Mouse (Mus musculus) gastrocnemius, adult 18-20 months (tissue): ENCODE results near the gene Sh2d4b. TPM values are rescaled to one million over a fixed set of nuclear protein-coding genes. Genes with fewer than 3 reads are reported as not detected.
A peak's percentile ranks its signal among the peaks of the same experiment; 100 is the strongest.

Experiments
- DNase-seq: peaks from one replicate; pipeline ENCODE4 v3.0.0; 2021; ENCODE audit warnings: low spot score
- total RNA-seq, 2 experiments: library from RNA; stranded (reverse); gene quantifications; 2 replicates each; pipeline ENCODE4 v1.2.3; 2021

Sh2d4b gene
- total RNA-seq, 2 experiments from 2014 or later = 0.09 to 0.14 TPM

DNA sequence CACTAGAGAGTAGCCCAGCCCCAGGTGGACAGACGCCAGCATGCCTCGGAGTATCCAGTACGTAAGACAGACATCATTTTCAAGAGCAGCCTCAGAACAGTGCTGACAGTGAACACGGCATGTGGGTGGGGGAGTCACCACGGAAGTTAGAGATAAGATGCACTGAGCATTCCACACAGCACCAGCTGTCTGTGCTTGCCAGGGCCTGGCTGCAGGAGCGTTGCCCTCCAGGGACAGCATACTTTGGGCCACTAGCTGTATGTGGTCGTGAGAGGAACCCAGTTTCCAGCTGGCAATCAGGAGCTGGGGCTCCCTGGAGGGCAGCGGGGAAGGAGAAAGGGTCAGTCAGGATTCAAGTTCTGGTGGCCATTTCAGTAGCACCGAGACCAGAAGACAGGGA lies 13.7 kb upstream of the Sh2d4b start:
- no peak for DNase-seq

DNA sequence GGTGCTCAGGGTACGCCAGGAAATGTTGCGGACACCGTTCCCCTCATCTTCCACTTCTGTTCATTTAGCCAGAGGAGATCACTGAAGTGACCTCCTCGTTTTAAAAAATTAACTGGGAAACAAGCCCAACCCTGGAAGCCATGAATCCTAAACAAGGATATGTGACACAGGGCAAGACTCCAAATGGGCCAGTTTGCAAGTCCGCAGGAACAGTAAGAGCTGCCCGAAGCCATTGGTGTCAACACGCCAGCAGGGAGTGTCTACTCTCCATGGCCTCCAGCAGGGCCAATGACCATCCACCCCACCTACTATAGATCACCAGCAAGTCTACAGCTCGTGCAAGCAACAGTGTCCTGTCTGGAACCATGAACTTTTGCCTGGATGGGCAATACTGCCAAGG lies 12.7 kb upstream of the Sh2d4b start:
- no peak for DNase-seq

DNA sequence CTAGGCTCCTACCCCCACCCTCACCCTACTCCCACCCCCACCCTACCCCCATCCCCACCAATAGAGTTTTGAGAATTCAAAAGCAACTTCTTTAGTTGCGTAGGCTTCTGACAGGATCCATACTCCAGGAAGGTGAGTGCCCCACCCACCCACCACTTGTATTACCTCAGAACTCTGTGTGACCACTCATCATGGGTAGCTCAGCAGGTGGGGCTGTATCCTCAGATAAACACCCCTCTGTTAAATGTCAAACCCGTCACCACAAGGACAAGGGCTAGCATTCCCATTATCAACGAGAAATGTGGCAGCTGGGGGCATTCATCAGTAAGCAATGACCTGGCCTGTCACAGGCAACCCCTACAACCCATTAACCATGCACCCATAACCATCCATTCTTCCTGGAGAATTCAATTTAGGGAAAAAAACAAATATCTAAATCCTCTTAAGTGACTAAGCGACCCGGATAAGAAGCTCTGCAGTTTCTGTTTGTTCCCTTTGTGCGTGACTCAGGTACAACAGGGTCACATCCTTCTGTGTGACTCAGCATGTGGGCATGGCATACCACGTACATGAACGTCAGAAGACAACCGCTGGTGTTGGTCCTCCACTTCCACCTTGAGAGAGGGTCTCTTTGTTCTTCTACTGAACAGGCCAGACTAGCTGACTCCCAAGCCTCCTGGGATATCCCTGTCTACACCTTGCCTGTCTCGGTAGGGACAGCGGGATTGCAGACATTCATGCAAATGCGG lies 9.4 kb upstream of the Sh2d4b start:
- DNase-seq = no peak

DNA sequence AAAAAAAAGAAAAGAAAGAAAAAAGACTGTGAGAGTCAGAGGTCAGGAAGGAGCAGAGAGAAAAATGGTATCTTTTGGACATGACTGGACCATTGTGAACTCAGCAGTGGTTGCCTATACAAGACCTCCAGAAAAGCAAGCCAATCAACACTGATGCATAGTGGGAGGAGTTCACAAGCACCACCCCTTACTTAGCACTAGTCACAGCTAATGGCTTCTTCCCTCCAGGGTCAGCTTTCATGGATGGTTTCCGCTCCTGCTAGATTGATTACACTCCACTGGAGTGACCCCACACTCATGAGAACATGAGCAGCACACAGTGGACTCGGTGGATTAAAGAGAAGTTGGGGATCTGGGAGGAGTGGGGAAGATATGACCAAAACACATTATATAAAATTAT lies 7.2 kb upstream of the Sh2d4b start:
- DNase-seq = no peak

DNA sequence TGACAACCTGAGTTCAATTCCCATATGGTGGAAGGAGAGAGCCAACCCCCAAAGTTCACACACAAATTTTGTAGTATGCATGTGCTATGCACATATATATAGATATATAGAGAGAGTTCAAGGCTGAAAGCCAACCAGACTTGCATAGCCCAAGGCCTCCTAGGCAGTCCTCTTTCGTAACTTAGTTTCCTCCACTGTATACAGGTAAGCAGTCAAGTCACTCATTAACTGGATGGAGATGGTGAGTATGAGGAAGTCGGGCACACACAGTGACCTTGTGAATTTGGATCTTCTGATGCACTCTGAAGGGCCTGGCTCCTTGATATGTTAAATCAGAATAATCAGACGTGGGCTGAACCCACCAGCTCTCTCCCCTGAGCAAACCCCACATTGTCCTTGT lies 4.8 kb upstream of the Sh2d4b start:
- no peak for DNase-seq

DNA sequence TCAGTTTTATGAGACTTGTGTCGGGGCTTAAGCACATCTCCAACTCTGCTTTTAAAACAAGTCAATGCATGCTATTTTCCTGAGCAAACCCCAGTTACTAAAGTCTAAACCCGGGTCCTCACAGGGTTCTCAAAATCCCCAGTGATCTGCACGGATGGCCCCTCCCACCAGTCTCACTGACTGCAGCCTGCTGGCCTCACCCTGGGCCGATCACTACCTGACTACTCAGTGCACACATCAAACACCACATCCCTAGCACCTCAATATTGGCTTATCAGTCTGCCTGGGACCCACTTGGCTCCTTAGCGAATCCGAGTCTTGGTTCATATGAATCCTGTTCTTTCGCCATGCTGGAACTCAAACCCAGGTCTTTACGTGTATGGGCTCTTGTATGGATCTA lies 2.6 kb upstream of the Sh2d4b start:
- DNase-seq = no peak

DNA sequence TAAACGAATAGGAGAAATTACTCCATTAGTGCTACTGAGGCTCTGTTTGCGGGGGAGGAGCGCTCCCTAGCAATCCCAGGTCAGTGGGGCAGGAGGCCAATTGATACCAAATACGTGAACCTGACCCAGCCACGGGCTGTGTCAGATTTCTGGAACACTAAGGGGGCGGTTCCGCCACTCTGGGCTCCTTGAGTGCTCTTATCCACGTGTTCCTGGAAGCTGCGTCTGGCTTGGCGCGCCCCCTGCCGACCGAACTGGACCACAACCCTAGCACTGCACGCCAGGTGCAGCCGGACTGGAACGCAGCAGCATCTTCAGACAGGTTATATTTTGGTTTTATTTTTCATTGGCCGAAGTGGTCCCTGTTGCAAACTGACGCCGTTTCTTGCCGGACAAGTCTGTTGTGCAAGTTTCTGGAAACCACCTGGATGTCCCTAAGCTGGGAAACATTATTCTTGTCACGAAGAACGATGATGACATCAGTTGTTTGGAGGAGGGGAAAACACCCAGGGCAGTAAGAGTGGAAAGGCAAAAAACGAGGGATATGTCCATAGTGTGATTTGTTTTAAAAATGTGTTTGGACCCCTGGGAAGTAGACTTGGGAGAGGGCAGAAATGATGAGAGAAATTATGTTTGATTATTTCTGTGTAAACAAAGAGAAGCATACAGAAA lies 1.6 kb upstream of the Sh2d4b start:
- DNase-seq = peak; percentile 79

DNA sequence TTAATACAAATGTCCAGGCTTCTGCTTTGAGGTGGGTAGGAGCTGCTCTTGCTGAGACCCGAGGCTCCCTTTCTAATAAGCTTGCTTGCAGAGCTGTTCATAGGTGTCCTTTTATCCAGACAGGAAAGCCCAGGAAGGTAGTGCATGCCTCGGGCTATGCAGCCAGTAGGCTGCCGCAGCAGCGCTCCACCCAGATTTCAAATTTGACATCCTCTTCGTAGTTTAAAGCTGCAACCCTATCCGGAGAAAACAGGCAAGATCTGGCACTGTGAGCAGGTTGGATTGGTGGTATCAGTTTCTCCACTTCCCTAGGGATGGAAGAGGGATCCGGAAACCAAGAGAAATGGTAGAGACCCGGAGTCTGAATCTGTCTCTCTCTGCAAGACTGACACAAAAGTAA lies 818 bp upstream of the Sh2d4b start:
- no peak for DNase-seq

DNA sequence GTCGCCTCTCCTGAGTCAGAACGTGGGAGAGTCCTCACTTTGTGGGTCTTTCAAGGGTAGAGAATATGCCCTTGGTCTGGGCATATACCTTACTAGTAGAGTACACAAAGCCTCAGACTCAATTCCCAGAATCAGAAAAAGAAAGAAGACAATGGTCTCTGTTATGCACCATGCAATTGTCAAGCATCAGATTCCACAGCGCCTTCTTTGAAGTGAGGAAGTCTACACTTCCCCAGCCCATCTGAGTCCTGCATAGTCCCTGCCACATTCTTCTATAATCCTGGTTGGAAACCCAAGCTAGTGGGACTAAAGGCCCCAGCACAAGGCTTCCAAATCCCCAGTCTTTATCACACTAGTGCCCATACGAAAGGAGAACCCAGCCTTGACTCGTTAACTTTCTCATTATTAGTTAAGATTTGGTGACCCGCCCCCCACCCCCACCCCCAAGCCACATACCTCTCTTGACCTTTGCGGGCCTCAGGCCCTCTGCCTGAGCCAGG lies 690 bp downstream of the Sh2d4b start:
- no peak for DNase-seq

DNA sequence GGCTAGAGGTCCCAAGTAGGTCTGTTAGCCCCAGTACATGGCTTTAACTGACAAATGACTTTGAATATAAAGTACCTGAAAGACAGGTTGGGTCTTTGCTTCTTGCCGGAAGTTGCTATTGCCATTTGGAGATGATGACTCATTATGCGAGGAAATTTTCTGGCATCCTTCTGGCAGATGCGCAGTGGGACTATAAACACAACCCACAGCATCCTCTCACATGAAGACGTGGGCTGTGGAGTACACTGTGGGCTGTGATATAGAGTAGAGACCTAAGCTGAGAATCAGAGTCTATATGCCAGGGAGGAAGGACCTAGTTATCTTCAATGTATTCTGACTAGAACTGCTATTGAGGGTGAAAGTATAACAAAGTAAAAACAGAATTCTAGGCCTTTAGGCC lies 1.6 kb downstream of the Sh2d4b start:
- no peak for DNase-seq

DNA sequence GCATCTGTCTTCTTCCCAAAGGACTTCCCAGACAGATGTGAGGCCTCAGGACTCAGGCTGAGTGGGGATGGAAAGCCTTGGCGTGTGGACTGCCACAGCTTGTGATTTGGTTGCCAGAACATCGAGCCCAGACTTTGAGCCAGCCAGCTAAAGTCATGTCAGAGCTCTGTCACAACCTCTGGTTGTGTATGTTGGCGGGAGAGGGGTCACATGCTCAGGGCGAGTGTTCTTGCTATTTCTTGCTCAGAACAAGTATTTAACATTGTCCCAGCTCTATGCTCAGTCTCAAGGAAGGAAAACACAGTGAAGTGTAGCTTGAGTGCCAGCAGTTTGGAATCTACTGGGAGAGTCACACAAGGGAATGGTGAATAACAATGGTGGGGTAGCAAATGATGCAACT lies 3.4 kb downstream of the Sh2d4b start:
- peak; percentile 17 for DNase-seq

DNA sequence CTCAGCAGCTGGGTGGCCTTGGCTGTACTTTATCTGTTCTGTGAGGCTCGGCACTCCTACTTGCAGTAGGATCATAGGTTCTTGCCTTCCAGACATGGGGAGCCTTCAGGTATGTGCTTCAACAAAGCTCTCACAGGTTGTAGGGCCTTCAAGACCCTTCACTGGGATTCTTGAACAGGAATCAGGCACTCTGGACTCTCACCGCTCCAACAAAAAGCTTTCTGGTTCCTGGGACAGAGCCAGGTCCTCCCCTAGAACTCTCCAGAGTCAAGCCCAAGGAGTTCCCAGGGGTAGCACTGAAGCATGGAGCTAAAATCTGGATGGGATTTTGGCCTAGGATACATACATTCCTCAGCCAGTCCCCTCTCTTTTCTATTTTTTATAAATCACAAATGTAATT lies 3.9 kb downstream of the Sh2d4b start:
- no peak for DNase-seq

DNA sequence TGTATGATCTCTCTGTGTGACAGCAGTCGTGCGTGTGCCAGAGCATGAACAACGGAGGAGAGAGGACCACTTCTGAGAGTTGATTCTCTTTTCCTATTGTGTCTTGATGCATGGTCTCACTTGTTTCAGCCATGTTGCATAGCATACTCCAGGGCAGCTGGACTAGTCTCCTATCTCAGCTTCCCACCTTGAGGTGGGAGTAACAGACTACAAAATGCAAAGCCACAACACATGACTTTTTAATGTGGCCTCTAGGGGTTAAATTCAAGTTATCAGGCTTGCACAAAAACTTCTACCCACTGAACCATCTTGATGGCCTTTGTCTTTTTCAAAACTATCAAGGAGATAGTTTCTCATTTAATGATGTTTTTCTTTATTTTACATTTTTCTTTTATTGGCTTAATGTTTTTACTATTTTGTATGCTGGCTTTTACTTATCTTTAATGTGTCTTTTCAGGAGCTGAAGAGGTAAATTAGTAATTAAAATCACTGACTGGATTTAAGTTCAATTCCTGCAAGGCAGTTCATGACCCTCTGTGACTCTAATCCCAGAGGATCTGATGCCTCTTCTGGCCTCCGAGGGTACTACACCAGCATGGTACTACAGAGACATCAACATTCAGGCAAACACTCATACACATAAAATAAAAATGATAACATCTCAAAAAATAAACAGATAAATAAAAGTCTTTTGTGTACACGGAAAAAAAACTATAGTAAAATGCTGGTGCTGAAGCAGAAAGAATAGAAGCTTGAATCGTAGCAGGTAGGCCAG lies 6.5 kb downstream of the Sh2d4b start:
- no peak for DNase-seq

DNA sequence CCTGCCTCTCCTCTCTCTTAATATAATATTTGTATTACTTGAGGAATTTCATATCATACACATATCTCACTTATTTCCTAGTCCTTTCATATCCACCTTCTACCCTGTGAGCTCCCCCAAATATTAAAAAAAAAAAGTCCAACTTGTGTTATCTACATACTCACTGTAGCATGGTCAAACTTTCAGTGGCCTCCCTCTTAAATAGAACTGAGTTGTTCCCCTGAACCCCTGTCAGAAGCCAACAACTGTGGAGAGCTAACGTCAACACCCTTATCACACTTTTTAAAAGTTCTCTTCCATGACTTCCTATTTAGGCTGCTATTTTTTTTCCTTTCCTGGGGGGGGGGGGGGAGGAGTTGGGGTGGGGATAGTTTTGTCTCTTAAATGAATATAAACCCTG lies 7.3 kb downstream of the Sh2d4b start:
- no peak for DNase-seq

DNA sequence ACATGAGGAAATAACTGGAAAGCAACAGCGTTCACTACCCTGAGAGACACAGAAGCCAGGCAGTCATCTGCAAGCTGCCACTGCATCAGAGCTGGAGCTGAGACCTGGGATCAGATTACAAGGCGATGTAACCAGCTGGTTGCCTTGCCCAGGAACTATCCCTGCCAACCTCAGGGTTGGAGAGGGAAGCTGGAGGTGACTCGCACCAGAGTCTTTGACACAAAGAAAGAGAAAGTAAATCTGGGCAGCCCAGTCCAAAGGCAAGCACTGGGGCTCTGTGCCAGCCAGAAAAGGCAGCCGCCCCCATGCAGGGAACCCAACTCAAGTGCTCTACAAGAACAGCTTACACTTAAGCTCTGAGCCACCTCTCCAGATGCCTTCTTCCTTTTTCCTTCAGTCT lies 7.8 kb downstream of the Sh2d4b start:
- peak; percentile 48 for DNase-seq

DNA sequence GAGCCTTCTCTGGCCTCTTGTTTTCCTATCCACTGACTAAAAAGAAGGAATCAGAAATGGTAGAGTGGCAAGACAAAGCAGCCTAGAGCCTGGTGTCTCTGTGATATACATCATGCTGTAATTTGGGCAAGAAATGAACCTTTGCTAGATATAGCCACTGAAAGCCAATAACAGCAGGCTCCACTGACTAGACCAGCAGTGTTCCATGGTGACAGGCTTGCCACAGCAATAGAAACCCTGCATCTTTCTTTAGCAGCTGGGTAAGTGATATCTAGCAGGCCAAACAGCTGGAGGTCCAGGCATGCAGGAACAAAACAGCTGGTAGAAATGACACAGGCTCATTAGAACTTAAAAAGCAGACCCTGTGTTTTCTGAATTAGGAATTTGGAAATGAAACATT lies 18.5 kb downstream of the Sh2d4b start:
- DNase-seq = no peak

DNA sequence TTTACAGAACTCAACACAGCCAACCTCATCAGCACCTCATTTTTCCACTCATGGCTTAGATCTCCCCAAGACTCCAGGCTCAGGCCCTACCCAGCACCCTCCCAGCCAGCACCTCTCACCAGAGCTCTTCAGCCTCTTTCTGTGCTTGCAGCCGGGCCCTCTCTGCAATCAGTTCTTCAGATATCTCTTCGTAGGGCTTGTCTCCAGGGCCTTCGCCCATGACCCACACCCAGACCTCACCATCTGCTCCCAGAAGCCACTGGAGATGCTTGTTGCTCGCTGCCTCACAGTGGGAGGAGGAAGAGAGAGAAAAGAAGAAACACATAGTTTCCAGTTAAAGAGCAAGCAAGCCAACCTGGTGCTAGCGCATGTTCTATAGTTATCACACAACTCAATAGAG lies 19.1 kb downstream of the Sh2d4b start:
- DNase-seq = no peak

DNA sequence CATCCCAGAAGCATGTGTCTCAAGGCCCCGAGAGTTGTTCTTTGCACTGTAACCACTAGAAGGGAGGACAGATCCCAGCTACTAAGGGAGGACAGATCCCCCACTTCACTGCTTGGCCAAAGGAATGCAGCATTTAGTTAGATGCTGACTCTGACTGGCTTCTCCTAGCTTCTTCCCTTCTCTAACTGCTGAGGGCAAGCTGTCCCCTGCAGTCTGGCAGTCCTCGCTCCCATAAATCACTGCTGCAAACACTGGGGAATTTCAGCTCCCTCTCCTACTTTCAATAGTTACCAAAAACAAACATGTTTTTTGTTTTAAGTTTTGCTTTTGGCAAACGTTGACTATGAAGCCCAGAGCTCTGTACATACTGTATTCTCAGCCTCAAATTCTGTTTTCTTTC lies 22.5 kb downstream of the Sh2d4b start:
- no peak for DNase-seq

DNA sequence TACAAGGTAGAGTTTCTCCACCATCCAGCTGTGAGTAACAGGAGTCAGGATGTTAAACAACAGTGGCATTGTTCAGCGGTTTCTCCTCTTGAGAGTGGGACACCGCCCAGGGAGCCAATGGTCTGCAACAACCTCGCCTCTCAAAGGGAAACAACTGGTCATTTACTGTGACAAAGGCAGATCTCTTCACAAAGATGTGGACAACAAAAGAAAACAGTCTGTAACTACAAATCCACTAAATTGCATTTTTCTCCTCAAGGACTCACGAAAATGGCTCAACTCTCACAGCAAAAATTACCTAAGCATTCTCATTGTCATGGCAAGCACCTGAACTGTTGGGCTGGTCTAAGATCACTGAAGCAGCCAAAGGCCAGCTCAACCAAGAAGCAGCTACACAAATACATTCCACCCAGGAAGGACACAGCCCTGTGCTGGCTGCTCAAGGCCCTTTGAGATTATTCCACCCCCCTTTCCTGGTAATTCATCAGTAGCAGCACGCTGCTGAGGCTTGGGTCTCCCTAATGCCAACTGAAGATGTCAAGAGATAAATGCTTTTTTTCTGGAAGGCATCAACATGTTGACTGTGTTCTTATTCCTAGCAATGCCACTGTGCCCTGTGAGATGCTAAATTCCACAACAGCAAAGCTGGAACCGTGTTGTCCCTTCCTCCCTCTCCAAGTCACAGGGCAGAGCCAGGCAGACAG lies 28.1 kb downstream of the Sh2d4b start:
- DNase-seq = no peak

DNA sequence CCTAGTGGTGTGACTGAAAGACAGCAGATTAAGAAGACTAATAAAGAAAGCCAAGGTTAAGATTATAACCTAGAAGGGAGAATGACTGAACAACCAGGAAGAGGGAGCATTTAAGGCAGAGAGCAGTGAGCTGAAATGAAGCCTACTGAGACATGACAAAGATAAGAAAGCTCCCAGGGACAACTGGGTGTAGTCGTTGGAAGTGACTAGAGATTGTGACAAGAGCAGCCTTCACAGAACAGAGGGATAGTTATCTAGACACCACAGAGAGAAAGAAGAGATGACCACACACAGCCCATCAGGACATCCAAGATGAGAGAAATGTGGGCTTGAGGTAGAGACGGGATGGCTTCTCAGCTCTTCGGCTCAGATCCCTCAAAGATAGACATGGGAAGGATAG lies 29.4 kb downstream of the Sh2d4b start:
- no peak for DNase-seq

DNA sequence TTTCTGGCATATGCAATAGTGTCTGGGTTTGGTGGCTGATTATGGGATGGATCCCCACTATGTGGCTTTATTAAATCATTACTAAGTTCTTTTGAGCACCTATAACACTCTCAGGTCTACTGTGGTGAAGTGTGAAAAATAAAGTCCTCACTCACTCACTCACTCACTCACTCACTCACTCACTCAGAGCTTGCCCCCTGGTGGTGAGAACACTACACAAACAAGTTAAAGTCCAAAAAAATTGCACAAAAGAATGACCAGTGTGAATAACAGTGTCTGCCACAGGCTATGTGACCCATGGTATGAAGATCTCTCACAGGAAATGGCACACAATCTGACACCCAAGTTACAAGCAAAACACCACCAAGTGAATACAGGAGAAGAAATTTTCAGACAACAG lies 30.0 kb downstream of the Sh2d4b start:
- no peak for DNase-seq

DNA sequence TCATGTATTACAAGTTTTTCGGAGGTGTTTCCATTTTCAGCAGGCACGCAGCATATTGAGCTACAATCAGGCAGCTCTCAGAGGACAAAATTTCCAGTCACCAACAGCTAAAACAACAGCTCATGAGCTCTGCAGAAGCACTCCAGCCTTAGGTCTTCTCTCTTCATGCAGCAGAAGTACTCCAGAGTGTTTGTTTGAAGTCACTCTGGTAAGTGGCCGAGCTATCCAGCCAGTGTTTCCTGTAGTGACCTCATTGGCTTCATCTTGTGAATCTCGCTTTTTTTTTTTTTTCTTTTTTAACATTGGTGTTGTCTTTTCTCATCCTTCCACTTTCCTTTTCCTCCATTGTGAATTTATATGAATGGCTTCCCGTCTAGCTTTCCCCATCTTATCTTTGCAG lies 40.1 kb downstream of the Sh2d4b start:
- DNase-seq = no peak
